Mouse (Mus musculus) ES-CJ7 (cell line): ENCODE measurements around the gene Upf3a.
"Not testable (repeated sequence)": the region's sequence is repeated elsewhere in the genome, so short reads cannot be mapped to it uniquely, and the experiment has no call there.

Source experiments
- DNase-seq: peaks from one replicate; pipeline ENCODE4 v3.0.0; 2011; ENCODE audit warnings: low read depth, low spot score

Gene Upf3a

GRCm38 (mm10) chr8:13785250-13785763 lies at the start of gene Upf3a:
Upf3a (plus strand) TSS chr8:13785615.
- DNase-seq, result peak; percentile 97

- no peak for DNase-seq
Measured at GRCm38 (mm10) chr8:13740323-13740770, 45.1 kb upstream of the Upf3a start.

GRCm38 (mm10) chr8:13740817-13741613 lies 44.4 kb upstream of the Upf3a start:
- DNase-seq, result no peak

GRCm38 (mm10) chr8:13746212-13746611 lies 39.2 kb upstream of the Upf3a start:
- DNase-seq, result not testable (repeated sequence)

- no peak for DNase-seq
Measured at GRCm38 (mm10) chr8:13747626-13748025, 37.8 kb upstream of the Upf3a start.

GRCm38 (mm10) chr8:13753680-13754079 lies 31.7 kb upstream of the Upf3a start:
- peak; percentile 85 for DNase-seq

GRCm38 (mm10) chr8:13756480-13756879 lies 28.9 kb upstream of the Upf3a start:
- no peak for DNase-seq

- DNase-seq, result peak; percentile 95
Measured at GRCm38 (mm10) chr8:13756982-13757804, 28.2 kb upstream of the Upf3a start, which contains the start of gene Cdc16. Cdc16 (plus strand) TSS chr8:13757676.

GRCm38 (mm10) chr8:13757805-13758727 lies 27.3 kb upstream of the Upf3a start:
- DNase-seq, result peak; percentile 82

GRCm38 (mm10) chr8:13769206-13769605 lies 16.2 kb upstream of the Upf3a start:
- DNase-seq, result no peak

- no peak for DNase-seq
Measured at GRCm38 (mm10) chr8:13780536-13780935, 4.9 kb upstream of the Upf3a start.

- peak; percentile 98 for DNase-seq
Measured at GRCm38 (mm10) chr8:13785764-13786299, 417 bp downstream of the Upf3a start.

- DNase-seq, result no peak
Measured at GRCm38 (mm10) chr8:13789606-13790005, 4.2 kb downstream of the Upf3a start.

- DNase-seq, result no peak
Measured at GRCm38 (mm10) chr8:13793097-13793745, 7.8 kb downstream of the Upf3a start.

- DNase-seq, result no peak
Measured at GRCm38 (mm10) chr8:13793746-13794101, 8.3 kb downstream of the Upf3a start.

- no peak for DNase-seq
Measured at GRCm38 (mm10) chr8:13797676-13798075, 12.3 kb downstream of the Upf3a start.

GRCm38 (mm10) chr8:13799566-13799965 lies 14.2 kb downstream of the Upf3a start:
- no peak for DNase-seq

- no peak for DNase-seq
Measured at GRCm38 (mm10) chr8:13828598-13829172, 43.3 kb downstream of the Upf3a start.

- not testable (repeated sequence) for DNase-seq
Measured at GRCm38 (mm10) chr8:13838289-13838688, 52.9 kb downstream of the Upf3a start, which contains the start of gene AF366264. AF366264 (minus strand) TSS chr8:13838389.

- not testable (repeated sequence) for DNase-seq
Measured at GRCm38 (mm10) chr8:13843286-13843685, 57.9 kb downstream of the Upf3a start.
